Mouse (Mus musculus) urinary bladder, adult 2 months (tissue): ENCODE data around the gene A230072I06Rik. TPM values are rescaled to one million over a fixed set of nuclear protein-coding genes. Genes with fewer than 3 reads are reported as not detected.

Source experiments
- DNase-seq: peaks from one replicate; pipeline ENCODE4 v3.0.0; 2022; ENCODE audit warnings: low spot score
- polyA plus RNA-seq: library from polyadenylated mRNA; depleted of rRNA; stranded (reverse); fragments of >200 nt; gene quantifications from 2 replicates; pipeline ENCODE4 v1.2.3, GENCODE M21; 2012; rRNA removed

A230072I06Rik gene
- polyA plus RNA-seq = not detected in 2 replicates

DNA sequence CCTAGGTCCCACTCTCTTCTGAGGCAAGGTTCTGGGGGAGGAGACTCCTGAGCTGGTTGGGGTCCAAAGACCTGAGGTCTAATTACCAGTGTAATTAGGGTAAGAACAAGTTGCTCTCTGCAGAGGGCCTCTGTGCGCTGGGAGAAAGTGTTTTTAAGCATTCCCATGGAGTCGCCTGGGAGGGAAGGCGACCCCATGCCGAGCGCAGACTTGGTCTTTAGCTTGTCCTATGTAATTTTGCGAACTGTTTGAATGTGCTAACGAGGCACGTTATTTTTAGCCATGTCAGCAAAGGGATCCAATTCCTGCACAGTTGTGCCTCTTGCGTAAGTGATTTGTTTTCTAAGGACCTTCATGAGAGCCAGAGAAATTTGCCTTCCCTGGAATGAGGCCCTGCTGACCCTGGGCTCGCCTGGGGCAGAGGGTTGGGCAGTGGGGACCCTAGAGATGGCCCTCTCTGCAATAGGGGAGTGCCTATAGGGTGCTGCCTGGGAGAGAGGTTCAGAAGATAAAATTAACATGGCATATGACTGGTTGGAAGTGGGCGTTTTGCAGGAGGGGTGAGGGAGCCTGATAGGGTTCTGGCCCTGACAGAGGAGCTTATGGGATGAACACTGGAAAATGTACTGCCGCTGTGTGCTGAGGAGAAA, at the start of gene A230072I06Rik:
Gene A230072I06Rik, plus strand, starts transcription at position 157 of the 650 bp plus-strand sequence.
- DNase-seq = no peak

DNA sequence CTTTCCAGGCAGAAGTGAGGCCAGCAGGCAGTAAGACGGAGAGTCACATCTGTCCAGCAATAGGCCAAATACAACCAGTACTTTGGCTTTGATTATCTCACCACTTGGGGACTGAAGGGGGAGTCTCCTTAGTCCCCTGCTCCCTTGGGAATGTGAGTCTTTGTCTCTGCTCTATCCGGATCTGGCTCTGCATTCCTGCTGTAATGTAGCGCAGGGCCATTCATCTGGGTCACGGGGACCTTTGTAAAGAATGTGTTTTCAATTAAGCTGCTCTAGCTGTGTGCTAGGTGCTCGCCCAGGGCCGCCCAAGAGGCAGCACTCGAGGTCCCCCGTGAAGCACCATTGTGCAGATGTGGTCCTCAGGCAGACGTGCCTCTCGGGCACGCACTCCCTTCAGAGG, 44.6 kb upstream of the A230072I06Rik start:
- DNase-seq = no peak

GRCm38 (mm10) chr8:12238775-12239174, 39.8 kb upstream of the A230072I06Rik start:
- DNase-seq = no peak

GRCm38 (mm10) chr8:12240143-12240542, 38.5 kb upstream of the A230072I06Rik start:
- DNase-seq = no peak

- no peak for DNase-seq
Observed at GRCm38 (mm10) chr8:12243746-12244145, 34.9 kb upstream of the A230072I06Rik start.

- DNase-seq = no peak
Observed at GRCm38 (mm10) chr8:12259890-12260289, 18.7 kb upstream of the A230072I06Rik start.

DNA sequence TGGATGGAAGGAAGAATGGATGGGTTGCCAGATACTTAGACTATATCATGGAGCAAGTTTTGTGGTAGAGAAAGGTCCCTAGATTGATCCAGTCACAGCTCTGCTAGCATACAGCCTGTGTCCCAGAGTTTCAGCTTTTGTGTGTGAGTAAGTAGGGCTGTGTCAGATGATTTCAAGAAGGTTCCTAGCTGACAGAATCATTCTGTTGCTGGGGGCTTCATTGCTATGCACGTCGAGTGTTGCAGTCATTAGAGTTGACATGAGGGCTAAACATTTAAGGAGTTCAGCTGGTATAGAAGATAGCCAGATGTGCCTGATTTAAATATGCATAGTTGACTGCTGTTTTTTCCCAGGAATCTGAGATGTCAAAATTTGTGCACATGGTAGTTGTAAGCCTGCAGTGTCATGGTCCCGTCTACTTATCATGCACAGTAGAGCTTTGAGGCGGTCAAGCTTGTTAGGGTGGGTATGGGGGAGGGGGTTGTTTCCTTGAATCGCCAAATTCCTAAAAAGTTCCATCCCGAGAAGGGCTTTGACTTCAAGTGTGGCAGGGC, 18.1 kb upstream of the A230072I06Rik start:
- no peak for DNase-seq

DNA sequence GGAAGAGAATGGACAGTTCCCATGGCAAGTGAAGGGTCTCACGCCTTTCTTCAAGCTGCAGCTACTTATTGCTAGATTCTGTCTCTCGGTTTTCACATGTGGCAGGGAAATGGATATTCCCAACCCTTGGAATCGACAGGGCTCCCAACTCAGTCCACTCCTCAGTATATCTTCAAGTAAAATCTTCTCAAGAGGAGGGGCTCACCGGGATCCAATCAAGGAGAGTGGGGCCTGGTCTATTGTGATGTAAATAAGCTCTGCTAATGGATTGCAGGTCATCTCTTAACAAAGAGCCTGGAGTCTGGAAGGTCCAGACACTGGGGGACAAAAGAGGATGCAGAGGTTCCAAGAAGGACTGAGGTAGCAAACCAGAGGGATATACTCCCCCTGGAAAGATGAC, 17.1 kb upstream of the A230072I06Rik start:
- no peak for DNase-seq

- no peak for DNase-seq
Observed at GRCm38 (mm10) chr8:12264996-12265395, 13.6 kb upstream of the A230072I06Rik start.

DNA sequence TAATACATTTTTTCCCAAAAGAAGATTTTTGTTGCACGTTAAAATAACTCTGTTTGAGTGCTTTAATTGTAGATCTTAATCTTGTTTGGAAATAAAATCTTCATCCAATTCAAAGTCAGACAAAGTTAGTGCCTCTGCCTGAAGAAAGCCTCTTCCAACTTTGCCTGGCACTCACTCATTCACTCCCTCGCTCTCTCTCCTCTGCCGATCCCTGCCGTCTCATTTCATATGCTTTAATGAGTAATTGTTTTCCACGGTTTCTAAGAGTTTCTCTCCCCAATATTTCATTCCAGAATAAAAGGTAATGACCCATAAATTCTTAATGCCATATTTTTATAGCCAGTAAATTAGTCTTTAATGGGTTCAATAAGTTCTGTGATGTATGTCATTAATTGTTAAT, 10.8 kb upstream of the A230072I06Rik start:
- DNase-seq = no peak

DNA sequence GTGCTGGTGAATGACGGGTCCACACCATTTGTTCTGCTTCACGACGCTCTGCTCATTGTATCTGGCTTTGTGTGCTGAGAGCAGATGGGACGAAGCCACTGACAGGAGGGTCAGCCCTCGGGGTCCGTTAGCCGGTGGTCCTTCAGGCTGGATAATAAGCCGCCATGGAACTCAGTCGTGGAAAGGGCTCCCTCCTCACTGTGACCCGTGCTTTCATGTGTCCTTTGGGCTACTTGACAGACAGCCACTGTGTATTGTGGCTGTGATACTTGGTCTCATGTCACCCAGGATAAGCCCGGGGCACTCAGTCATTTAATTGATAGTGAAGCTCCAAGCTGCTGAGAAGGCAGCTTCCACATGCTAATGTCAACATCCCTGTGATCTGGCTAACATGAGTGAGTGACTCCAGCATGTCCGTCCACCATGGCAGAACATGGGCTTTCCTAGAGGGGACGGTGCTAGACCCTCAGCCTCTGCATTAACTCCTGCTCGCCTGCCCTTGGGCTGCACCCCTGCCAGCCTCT, 10.3 kb upstream of the A230072I06Rik start:
- no peak for DNase-seq

DNA sequence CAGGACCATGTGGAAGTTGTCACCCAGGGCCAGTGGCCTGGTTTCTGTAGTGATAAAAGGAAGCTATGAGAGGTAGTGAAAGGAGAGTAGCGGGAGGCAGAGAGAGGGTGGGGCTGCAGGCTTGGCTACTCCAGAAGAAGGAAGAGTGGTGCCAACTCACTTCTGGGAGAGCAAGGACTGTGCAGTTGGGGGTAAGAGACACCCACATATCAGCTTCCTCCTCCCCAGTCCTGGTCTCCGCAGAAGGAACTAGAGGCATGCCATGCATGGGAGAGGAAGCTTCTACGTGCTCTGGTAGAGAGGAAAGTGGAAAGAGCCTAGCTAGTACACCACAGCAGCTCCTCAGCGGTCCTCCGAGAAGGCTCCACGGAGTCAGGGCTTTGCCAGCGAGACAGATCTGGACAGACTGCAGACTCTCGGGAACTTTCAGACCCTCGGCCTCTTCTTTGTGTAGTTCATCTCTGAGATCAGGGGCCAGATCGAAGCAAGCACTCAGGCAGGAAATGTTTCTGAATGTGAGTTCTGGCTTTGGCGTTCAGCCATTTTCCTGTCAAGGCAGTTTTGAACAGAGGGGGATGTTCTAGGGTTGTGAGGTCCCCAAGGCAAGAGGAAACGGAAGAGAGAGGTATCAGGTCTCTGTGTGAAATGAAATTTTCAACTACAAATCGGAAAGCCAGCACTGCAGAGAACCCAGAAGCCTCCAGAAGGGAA, 1.0 kb downstream of the A230072I06Rik start:
- DNase-seq = no peak

- no peak for DNase-seq
Observed at GRCm38 (mm10) chr8:12282128-12282527, 3.5 kb downstream of the A230072I06Rik start.

DNA sequence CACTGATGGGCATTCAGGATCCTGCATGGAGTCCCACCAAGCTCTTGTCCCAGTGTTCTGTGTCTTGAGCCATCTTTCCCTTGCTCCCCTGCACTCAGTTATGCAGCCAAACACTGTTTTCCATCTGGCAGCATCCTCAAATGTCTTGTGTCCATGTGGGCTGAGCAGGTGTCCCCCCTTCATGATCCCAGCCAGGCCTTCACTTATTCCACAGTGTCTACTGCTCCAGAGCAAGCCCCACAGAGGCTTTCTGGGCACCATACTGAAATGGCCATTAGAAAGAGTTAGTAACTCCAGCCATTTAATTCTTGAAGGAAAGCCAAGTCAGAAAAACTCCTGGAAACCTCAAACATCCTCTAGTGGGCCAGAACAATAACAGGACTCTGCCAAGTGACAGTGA, 11.9 kb downstream of the A230072I06Rik start:
- no peak for DNase-seq

DNA sequence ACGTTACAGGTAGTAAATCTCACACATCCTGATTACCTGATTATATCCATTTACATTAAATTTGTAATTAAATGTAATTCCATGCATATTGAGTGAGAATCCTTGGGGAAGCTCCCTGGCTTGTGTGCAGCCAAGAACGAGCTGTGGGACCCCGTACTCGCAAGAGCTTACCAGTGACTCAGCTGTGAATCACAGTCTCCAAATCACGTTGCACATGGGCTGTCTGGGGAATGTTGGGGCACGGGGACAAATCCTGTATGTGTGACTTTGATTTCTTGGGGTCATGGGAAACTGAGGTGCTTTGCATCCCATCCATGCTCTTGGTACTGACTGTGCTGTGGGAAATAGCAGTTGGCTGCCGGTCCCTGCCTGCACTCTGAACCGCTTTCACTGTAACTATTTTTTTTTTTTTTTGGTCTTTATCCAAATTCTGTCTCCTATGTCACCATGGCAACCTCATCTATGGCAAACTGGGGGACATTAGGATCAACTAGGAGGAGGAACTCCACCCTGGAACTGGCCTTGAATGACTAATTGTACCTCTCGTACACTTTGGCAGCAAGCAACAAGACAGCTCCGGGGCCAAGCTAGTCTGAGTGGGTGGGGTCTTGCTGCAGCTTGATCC, 19.8 kb downstream of the A230072I06Rik start:
- DNase-seq = no peak

DNA sequence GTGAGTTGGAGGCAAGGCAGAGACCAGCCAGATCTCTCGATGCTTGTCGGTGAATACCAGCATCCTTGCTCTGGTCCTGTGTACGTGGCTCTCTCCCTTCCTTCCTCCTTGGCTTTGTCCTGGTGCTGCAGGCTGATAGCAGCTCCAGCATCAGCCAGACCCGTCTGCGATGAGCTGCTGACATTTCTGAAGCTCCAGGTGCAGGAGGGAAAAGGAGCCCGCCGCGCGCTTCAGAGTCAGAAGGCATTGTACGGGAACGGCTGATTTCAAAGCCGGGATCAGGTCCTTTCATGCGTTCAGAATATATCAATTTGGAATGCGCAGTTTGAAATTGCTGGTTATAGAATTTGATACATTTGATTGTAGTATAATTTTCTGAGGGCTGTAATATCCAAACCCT, 23.4 kb downstream of the A230072I06Rik start:
- DNase-seq = no peak

DNA sequence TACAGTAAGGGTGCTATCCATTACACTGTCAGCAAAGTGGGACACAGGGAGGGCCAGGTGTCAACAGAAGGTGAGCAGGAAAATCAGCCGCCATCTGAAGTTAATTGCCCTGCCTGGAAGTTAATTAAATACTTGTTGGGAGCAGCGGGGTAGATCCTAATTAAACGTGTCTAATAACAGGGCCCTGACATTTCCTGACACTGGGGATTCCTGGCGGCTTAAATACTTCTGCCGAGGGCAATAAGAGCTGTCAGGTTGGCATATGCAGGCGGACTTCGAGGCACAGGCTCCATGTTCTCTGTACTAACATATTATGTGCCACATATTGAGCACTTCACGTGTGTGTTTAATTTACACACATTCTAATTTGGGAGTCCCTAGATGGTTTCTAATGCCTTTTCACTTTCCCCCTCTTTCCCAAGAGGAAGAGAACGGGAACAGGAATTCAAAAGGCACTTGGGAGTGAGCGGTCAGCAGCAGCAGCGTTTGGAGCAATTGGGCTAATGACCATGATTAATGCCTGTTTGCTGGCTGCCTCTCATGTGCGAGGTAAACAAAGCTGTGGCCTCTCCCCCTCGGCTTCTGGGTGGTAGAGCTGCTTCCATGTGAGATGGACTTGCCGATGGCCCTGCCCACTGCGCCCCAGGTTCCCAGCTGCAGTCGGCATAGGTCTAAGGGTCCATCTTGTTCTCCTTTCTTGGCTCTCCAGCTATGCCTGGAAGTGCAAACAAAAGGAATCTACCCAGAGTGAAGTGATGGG, 34.5 kb downstream of the A230072I06Rik start:
- DNase-seq = no peak

- DNase-seq = no peak
Observed at GRCm38 (mm10) chr8:12314258-12314657, 35.6 kb downstream of the A230072I06Rik start.

- DNase-seq = no peak
Observed at GRCm38 (mm10) chr8:12315177-12315576, 36.6 kb downstream of the A230072I06Rik start.

DNA sequence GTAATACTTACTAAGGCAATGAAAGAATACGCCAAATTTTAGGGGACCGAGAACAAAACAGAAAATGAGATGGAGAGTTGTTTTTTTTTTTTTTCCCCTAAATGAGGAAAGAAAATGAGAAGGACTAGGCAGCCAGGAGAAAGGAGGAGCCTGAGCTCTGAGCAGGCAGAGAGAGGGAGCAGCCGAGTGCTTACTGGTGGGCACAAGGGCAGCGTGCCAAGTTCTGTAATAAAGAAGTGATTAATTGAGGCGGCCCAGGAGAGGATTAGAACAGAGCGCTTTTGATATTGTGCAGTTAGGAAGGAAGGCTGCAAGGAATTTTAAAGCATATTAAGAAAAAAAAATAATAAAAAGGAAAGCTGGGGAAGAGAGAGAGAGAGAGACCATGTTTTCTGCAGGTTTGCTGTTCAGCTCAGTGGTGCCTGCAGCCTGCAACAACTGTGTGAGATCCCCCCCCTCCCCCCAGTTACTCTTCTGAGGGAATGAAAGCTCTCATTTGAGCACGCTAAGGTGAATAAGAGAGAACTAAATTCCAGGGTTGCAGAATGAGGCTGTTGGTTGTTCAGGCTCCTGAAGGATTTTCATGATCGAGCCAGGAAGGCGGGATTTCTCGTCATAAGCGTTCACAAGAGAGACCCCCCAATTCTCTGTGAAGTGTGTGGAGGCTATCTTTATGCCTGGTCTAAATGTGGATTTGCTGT, 41.3 kb downstream of the A230072I06Rik start:
- DNase-seq = no peak

DNA sequence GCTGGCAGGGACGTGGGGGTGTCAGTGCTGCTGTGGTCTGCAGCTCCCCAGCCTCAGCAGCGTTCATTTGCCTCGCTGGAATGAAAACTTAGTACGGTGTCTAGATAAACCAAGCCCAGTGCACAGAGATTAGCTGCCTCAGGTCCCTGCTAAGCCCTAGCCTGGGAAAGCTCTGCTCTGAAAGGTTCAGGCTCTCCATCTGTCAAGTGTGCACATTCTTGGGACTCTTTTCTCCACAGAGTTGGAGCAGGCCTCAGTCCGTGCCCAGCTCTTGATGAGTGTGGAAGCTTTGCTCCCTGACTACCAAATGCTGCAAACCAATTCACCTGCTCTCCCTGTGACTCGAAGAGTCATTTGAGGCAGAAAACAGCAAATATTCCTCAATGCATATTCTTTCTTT, 43.5 kb downstream of the A230072I06Rik start:
- DNase-seq = no peak
